Mouse (Mus musculus) ovary, adult 18-20 months (tissue): ENCODE results near the gene Ubxn11.
"Not testable (repeated sequence)": the region's sequence is repeated elsewhere in the genome, so short reads cannot be mapped to it uniquely, and the experiment has no call there.

ENCODE experiments used
- DNase-seq: peaks from one replicate; pipeline ENCODE4 v3.0.0; 2022; ENCODE audit warnings: low spot score, mixed read lengths

The Ubxn11 gene

GRCm38 (mm10) chr4:134144297-134144696 is 41.9 kb downstream of the Ubxn11 start:
- not testable (repeated sequence) for DNase-seq

GRCm38 (mm10) chr4:134149389-134149788 is 47.0 kb downstream of the Ubxn11 start:
- no peak for DNase-seq

GRCm38 (mm10) chr4:134152112-134152511 is 49.7 kb downstream of the Ubxn11 start:
- DNase-seq, result no peak

GRCm38 (mm10) chr4:134153656-134154055 is 51.3 kb downstream of the Ubxn11 start:
- no peak for DNase-seq

GRCm38 (mm10) chr4:134154354-134154753 is 52.0 kb downstream of the Ubxn11 start:
- no peak for DNase-seq

GRCm38 (mm10) chr4:134155531-134155930 is 53.2 kb downstream of the Ubxn11 start:
- DNase-seq, result no peak

GRCm38 (mm10) chr4:134155961-134156465 is 53.6 kb downstream of the Ubxn11 start:
- no peak for DNase-seq

- no peak for DNase-seq
Measured at GRCm38 (mm10) chr4:134156744-134157143, 54.4 kb downstream of the Ubxn11 start.

GRCm38 (mm10) chr4:134157558-134157957 is 55.2 kb downstream of the Ubxn11 start:
- no peak for DNase-seq

GRCm38 (mm10) chr4:134158774-134159173 is 56.4 kb downstream of the Ubxn11 start:
- DNase-seq, result no peak

- DNase-seq, result not testable (repeated sequence)
Measured at GRCm38 (mm10) chr4:134160071-134160470, 57.7 kb downstream of the Ubxn11 start.

GRCm38 (mm10) chr4:134164591-134164990 is 62.2 kb downstream of the Ubxn11 start:
- no peak for DNase-seq

- DNase-seq, result peak; percentile 55
Measured at GRCm38 (mm10) chr4:134165024-134165423, 62.7 kb downstream of the Ubxn11 start.

GRCm38 (mm10) chr4:134165548-134166465 is 63.4 kb downstream of the Ubxn11 start:
- DNase-seq, result no peak

GRCm38 (mm10) chr4:134166906-134167305 is 64.5 kb downstream of the Ubxn11 start:
- DNase-seq, result no peak

GRCm38 (mm10) chr4:134172391-134172790 is 70.0 kb downstream of the Ubxn11 start:
- DNase-seq, result no peak
